25 mouse cellular contexts compared by ENCODE assay signal in genomic region chr16:4096898-4097297, GRCm38 (mm10). TPM values are rescaled to one million over a fixed set of nuclear protein-coding genes. Genes with fewer than 3 reads are reported as not detected.
DNase-seq lines count a peak whose midpoint lies in the region; ATAC-seq and TF ChIP-seq lines count a peak whose summit lies in the region.
"Had no signal": no experiment of that assay in that cellular context is flagged by ENCODE, and none has a peak within 500 bp of the region (broad histone marks: within the 10 kb centered on the region; RNA-seq: fewer than 3 reads in every experiment).

No protein-coding gene starts in this region.

- H3K27ac ChIP-seq in liver, embryonic 11.5 days (ENCODE audit: low read depth, low read length) = no peak overlapping the region
- no peak overlapping the region for H3K27ac ChIP-seq in liver, postnatal 0 days (ENCODE audit: low read depth)
- no peak overlapping the region for H3K27ac ChIP-seq in liver, embryonic 14.5 days
- H3K27ac ChIP-seq in kidney, embryonic 16.5 days (ENCODE audit: low read length) = no peak overlapping the region
- H3K27ac ChIP-seq: forebrain, embryonic 10.5 days; heart, adult 2 months; heart, embryonic 10.5 days; hindbrain, embryonic 12.5 days; hindbrain, embryonic 15.5 days; intestine, embryonic 15.5 days had no signal

- TF ChIP-seq CTCF in liver, postnatal 0 days (IDR thresholded peaks at IDR 0.05; ENCODE audit: low read depth) = no peak
- no peak for TF ChIP-seq CTCF in liver, embryonic 14.5 days (IDR thresholded peaks at IDR 0.05; ENCODE audit: low read depth)

- ATAC-seq in liver, embryonic 11.5 days (replicated peaks; ENCODE audit: low FRiP score) = peak; percentile 85
- no peak for ATAC-seq in liver, postnatal 0 days
- ATAC-seq in liver, embryonic 14.5 days (ENCODE audit: insufficient read depth) = peak; percentile 67
- ATAC-seq in megakaryocyte progenitor cell, adult 5-6 weeks (replicated peaks; ENCODE audit: poor library complexity) = peak; percentile 95
- ATAC-seq in kidney, embryonic 16.5 days (ENCODE audit: low FRiP score, low TSS enrichment) = no peak
- ATAC-seq: forebrain, embryonic 14.5 days; intestine, embryonic 15.5 days had no signal

- TF ChIP-seq EP300 in liver, postnatal 0 days (IDR thresholded peaks at IDR 0.05; ENCODE audit: low read depth) = no peak
- no peak for TF ChIP-seq EP300 in liver, embryonic 14.5 days (IDR thresholded peaks at IDR 0.05; ENCODE audit: low read depth)

- H3K4me1 ChIP-seq in liver, embryonic 11.5 days (replicated peaks; ENCODE audit: control insufficient read depth, insufficient read depth, low read length) = 0 out of 2 replicates have a peak, but pooled peaks cover 3% of the 10 kb centered on the region
- H3K4me1 ChIP-seq in liver, postnatal 0 days (ENCODE audit: insufficient read depth) = 0 out of 2 replicates have a peak, but pooled peaks cover 3% of the 10 kb centered on the region
- H3K4me1 ChIP-seq in liver, embryonic 14.5 days (replicated peaks; ENCODE audit: control insufficient read depth in 2 of 2, insufficient read depth in 2 of 2, low read length in 1 of 2) = peaks cover 0 to 6% of the 10 kb centered on the region in 2 experiments; a peak in 2 of 4 replicates
- H3K4me1 ChIP-seq in kidney, embryonic 16.5 days (ENCODE audit: insufficient read depth, low read length) = no peaks in the 10 kb centered on the region
- H3K4me1 ChIP-seq: forebrain, embryonic 10.5 days; heart, embryonic 10.5 days; hindbrain, embryonic 12.5 days; hindbrain, embryonic 15.5 days; intestine, embryonic 15.5 days had no signal

- no peak overlapping the region for H3K9ac ChIP-seq in liver, embryonic 11.5 days (ENCODE audit: low read depth, low read length)
- H3K9ac ChIP-seq in liver, postnatal 0 days (replicated peaks) = no peak overlapping the region
- no peak overlapping the region for H3K9ac ChIP-seq in liver, embryonic 14.5 days (replicated peaks)
- H3K9ac ChIP-seq in kidney, embryonic 16.5 days (replicated peaks; ENCODE audit: low read length) = no peak overlapping the region
- H3K9ac ChIP-seq: forebrain, postnatal 0 days; hindbrain, embryonic 12.5 days; hindbrain, embryonic 15.5 days; intestine, embryonic 15.5 days had no signal

- no peak for DNase-seq in liver, embryonic 11.5 days (ENCODE audit: low spot score)
- no peak for DNase-seq in liver, postnatal 0 days
- DNase-seq in MEL-GATA-1-ER (ENCODE audit: extremely low read depth, low read depth) = peak; percentile 63
- no peak for DNase-seq in liver, embryonic 14.5 days (ENCODE audit: low read depth in 3 of 3, low spot score in 3 of 3)
- DNase-seq in T-cell, adult 2 months (ENCODE audit: low spot score) = no peak
- DNase-seq in frontal cortex, postnatal 36 days (ENCODE audit: low spot score in 2 of 2) = no peak
- DNase-seq: adrenal gland, postnatal 14 days; B cell, adult 2 months; cerebellum, adult 11-12 months; cerebellum, adult 8-10 months; cerebellum, postnatal 10 days; cerebellum, postnatal 36 days; forebrain, postnatal 0 days; gastrocnemius, postnatal 25 days; heart, adult 2 months had no signal

- H3K27me3 ChIP-seq in liver, embryonic 11.5 days (replicated peaks; ENCODE audit: control insufficient read depth, insufficient read depth, low read length) = no peaks in the 10 kb centered on the region
- H3K27me3 ChIP-seq in liver, postnatal 0 days (ENCODE audit: insufficient read depth, low read length) = no peaks in the 10 kb centered on the region
- H3K27me3 ChIP-seq in liver, embryonic 14.5 days (ENCODE audit: control insufficient read depth, insufficient read depth, low read length) = no peaks in the 10 kb centered on the region
- no peaks in the 10 kb centered on the region for H3K27me3 ChIP-seq in kidney, embryonic 16.5 days (ENCODE audit: insufficient read depth, low read length)
- H3K27me3 ChIP-seq: CH12.LX; hindbrain, embryonic 12.5 days; hindbrain, embryonic 15.5 days; intestine, embryonic 15.5 days had no signal

- no peak overlapping the region for H3K4me2 ChIP-seq in liver, embryonic 11.5 days
- no peak overlapping the region for H3K4me2 ChIP-seq in liver, postnatal 0 days (ENCODE audit: low read depth, low read length)
- H3K4me2 ChIP-seq in liver, embryonic 14.5 days (ENCODE audit: low read depth) = no peak overlapping the region
- H3K4me2 ChIP-seq in kidney, embryonic 16.5 days (replicated peaks; ENCODE audit: low read depth, low read length) = no peak overlapping the region
- H3K4me2 ChIP-seq: hindbrain, embryonic 12.5 days; hindbrain, embryonic 15.5 days; intestine, embryonic 15.5 days had no signal

- no peaks in the 10 kb centered on the region for H3K9me3 ChIP-seq in liver, embryonic 11.5 days (ENCODE audit: control insufficient read depth, low read length)
- H3K9me3 ChIP-seq in liver, postnatal 0 days (ENCODE audit: low read length) = no peaks in the 10 kb centered on the region
- H3K9me3 ChIP-seq in liver, embryonic 14.5 days (ENCODE audit: control insufficient read depth, low read length) = no peaks in the 10 kb centered on the region
- no peaks in the 10 kb centered on the region for H3K9me3 ChIP-seq in kidney, embryonic 16.5 days (ENCODE audit: low read length)
- H3K9me3 ChIP-seq: forebrain, embryonic 10.5 days; G1E; heart, embryonic 10.5 days; hindbrain, embryonic 12.5 days; hindbrain, embryonic 15.5 days; intestine, embryonic 15.5 days had no signal

- no peak overlapping the region for H3K4me3 ChIP-seq in liver, embryonic 11.5 days (ENCODE audit: low read depth, low read length)
- no peak overlapping the region for H3K4me3 ChIP-seq in liver, postnatal 0 days (ENCODE audit: low read depth, low read length)
- no peak overlapping the region for H3K4me3 ChIP-seq in liver, embryonic 14.5 days (ENCODE audit: insufficient read depth in 1 of 2, low read depth in 2 of 2, low read length in 2 of 2)
- H3K4me3 ChIP-seq in kidney, embryonic 16.5 days (ENCODE audit: low read length) = no peak overlapping the region
- H3K4me3 ChIP-seq: forebrain, embryonic 10.5 days; heart, adult 2 months; heart, embryonic 10.5 days; hindbrain, embryonic 12.5 days; hindbrain, embryonic 15.5 days; intestine, embryonic 15.5 days had no signal

- H3K36me3 ChIP-seq in liver, embryonic 11.5 days (ENCODE audit: control insufficient read depth, insufficient read depth, low read length) = peaks cover 34% of the 10 kb centered on the region
- H3K36me3 ChIP-seq in liver, postnatal 0 days (replicated peaks; ENCODE audit: insufficient read depth, low read length) = peaks cover 76% of the 10 kb centered on the region
- peaks cover 37% of the 10 kb centered on the region for H3K36me3 ChIP-seq in liver, embryonic 14.5 days (replicated peaks; ENCODE audit: control insufficient read depth, insufficient read depth, low read depth)
- peaks cover 66% of the 10 kb centered on the region for H3K36me3 ChIP-seq in kidney, embryonic 16.5 days (ENCODE audit: insufficient read depth, low read length)

RNA-seq across cellular contexts. Expression of gene Trap1, which starts 19.3 kb away (rescaled TPM):
- polyA plus RNA-seq in liver, embryonic 11.5 days (2014; fragmentation: Nextera tagmentation; extraction: Ambion mirVana) = 147 and 157 TPM in 2 replicates
- polyA plus RNA-seq in liver, postnatal 0 days (2015; fragmentation: Nextera tagmentation; extraction: Ambion mirVana) = 55.3 and 61.2 TPM in 2 replicates
- 55.3 and 65.9 TPM in 2 replicates for polyA plus RNA-seq in liver, embryonic 14.5 days (2012; rRNA removed)
- 78.5 and 87.4 TPM in 2 replicates for polyA plus RNA-seq in liver, embryonic 14.5 days (2014; fragmentation: Nextera tagmentation; extraction: Ambion mirVana)
- total RNA-seq in megakaryocyte progenitor cell, adult 5-6 weeks (2015) = 89.6 and 94.3 TPM in 2 replicates
- 167 and 179 TPM in 2 replicates for total RNA-seq in megakaryocyte progenitor cell, adult 5-6 weeks (2017)
- polyA plus RNA-seq in kidney, embryonic 16.5 days (2015; fragmentation: Nextera tagmentation; extraction: Ambion mirVana) = 126 and 128 TPM in 2 replicates

Comparison
In these comparisons a context has a peak if more than half of its experiments do, and no peak if none do; other contexts are left out.
1. ATAC-seq: peak in liver, embryonic 11.5 days (single experiment), liver, embryonic 14.5 days (single experiment) and megakaryocyte progenitor cell, adult 5-6 weeks (single experiment); none in liver, postnatal 0 days (single experiment) and kidney, embryonic 16.5 days (single experiment).